Mouse (Mus musculus): ENCODE measurements around the gene Vmn2r23. TPM values are rescaled to one million over a fixed set of nuclear protein-coding genes. Genes with fewer than 3 reads are reported as not detected.
A peak's percentile ranks its signal among the peaks of the same experiment; 100 is the strongest.
"Not testable (repeated sequence)": the region's sequence is repeated elsewhere in the genome, so short reads cannot be mapped to it uniquely, and the experiment has no call there.

The Vmn2r23 gene
- not detected in 2 replicates for polyA plus RNA-seq (2015; fragmentation: Nextera tagmentation; extraction: Ambion mirVana)

DNA sequence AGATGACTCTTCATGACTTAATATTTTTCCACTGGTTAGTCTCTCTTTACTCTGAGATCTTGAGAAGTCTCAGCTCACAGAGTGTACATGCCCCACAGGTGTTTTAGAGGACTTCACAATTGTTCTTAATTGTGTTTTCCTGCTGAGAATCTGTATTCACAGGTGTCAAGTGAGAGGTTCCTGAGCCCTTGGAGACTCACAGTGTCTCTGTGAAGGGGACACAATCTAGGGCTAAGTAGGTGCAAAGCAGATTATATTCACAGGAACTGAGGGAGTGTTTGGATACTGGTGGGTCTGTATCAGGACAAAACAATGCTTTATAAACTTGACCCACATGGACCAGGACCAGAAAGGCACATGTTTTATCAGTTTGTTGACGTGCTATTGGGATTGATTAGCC, at the start of gene Vmn2r23:
TSS of gene Vmn2r23 (plus strand) at position 301 of the 400 bp plus-strand sequence.
- H3K9ac ChIP-seq (replicated peaks) = no peak within 1 kb of the TSS
- H3K4me3 ChIP-seq = no peak within 1 kb of the TSS
- no peak for ATAC-seq (replicated peaks)
- no peaks in the 10 kb centered on the region for H3K27me3 ChIP-seq
- no peak within 1 kb of the TSS for H3K4me2 ChIP-seq (replicated peaks)
- H3K36me3 ChIP-seq = no peaks in the 10 kb centered on the region
- no peaks in the 10 kb centered on the region for H3K9me3 ChIP-seq
- WGBS = 74% methylated on average over 1 of the region's 1 CpGs
- peaks cover under 1% of the 10 kb centered on the region; the same call in 1 of the 2 replicates for H3K4me1 ChIP-seq
- no peak within 1 kb of the TSS for H3K27ac ChIP-seq (replicated peaks)

DNA sequence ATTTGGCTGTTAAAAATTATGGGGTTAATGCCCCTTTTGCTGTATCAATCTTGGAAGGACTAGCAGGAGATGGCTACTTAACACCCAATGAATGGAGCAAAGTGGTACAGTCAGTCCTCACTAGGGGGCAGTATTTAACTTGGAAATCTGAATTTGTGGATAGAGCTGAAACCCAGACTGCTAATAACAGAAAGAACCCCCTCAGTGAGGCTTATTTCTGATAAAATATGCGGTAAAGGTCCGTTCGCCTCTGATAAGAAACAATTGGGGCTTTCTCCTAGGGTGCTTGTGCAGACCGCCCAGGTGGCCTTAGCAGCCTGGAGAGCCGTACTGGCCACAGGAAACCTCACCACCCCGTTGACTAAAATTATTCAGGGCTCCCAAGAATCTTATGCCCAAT, 45.4 kb upstream of the Vmn2r23 start:
- no peaks in the 10 kb centered on the region for H3K9me3 ChIP-seq
- no peak for ATAC-seq (replicated peaks)
- H3K27ac ChIP-seq (replicated peaks) = no peak overlapping the region
- no peaks in the 10 kb centered on the region for H3K4me1 ChIP-seq
- H3K9ac ChIP-seq (replicated peaks) = no peak overlapping the region
- H3K4me3 ChIP-seq = no peak overlapping the region
- WGBS = 53% methylated on average over 6 of the region's 6 CpGs
- no peak overlapping the region for H3K4me2 ChIP-seq (replicated peaks)
- H3K27me3 ChIP-seq = no peaks in the 10 kb centered on the region
- no peaks in the 10 kb centered on the region for H3K36me3 ChIP-seq

DNA sequence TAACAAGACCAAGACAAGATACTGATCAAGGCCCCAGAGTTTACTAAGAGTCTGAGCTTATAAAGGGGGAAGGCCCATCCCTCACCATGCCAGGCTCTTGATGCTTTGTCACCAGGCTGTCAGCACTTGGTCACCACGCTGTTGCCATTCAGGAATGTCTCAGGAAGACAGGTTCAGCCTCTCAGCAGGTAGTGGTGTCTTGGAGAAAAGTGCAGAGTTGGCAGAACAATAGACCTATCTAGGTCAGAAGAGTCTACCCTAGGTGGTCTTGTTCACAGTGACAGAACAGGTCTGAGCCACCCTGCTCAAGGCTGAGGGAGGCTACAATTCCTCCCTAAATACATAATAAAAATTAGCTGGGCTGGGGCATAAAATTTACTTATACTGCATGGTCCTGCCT, 5.8 kb upstream of the Vmn2r23 start:
- not testable (repeated sequence) for H3K36me3 ChIP-seq; H3K9ac ChIP-seq (replicated peaks); H3K9me3 ChIP-seq; H3K4me1 ChIP-seq; H3K4me3 ChIP-seq; H3K4me2 ChIP-seq (replicated peaks); H3K27ac ChIP-seq (replicated peaks); H3K27me3 ChIP-seq; ATAC-seq (replicated peaks)
- WGBS = 22% methylated on average over 1 of the region's 1 CpGs

DNA sequence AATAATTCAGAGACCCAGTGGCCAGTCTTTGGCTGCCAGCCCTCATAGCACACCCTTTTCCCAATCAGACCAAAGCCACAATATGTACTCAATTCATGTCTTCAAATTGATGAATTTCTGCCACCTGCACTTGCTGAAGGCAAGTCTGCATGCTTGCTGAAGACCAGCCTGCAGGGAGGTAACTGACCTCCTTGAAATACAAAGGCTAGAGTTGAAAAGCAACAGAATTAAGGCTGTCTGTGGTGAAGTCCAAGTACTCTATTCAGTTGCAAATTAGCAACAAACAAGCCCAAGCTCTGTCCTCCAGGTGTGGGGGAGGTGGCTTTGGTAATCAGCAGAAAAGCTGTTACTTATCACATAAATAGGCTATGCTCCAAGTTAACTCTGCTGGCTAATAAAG, 5.3 kb upstream of the Vmn2r23 start:
- Histone ChIP-seq H3K36me3 (no peaks in the 10 kb centered on the region), H3K9ac (replicated peaks) (no peak overlapping the region), H3K9me3 (no peaks in the 10 kb centered on the region), H3K4me2 (replicated peaks) (no peak overlapping the region), H3K27ac (replicated peaks) (no peak overlapping the region), H3K27me3 (no peaks in the 10 kb centered on the region), H3K4me1 (peaks cover 4% of the 10 kb centered on the region; the same call in 1 of the 2 replicates), H3K4me3 (no peak overlapping the region)
- peak; percentile 11; the same call in 1 of the 2 replicates for ATAC-seq (replicated peaks)

DNA sequence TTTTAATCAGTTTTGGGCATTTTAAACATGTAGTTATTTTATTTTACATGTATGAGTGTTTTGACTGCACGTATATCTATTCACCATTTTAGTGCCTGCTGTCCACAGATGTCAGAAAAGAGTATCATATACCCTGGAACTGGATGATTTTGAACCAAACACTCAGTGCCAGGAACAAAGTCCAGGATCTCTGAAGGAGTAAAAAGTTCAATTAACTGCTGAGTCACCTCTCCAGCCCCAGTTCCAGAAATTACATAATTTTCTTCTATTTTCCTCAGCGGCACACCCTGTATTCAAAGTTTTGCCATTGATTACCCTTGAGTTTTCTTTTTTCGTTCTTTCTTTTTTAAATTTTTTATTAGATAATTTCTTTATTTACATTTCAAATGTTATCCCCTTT, 67.6 kb downstream of the Vmn2r23 start:
- Histone ChIP-seq H3K4me3 (no peak overlapping the region), H3K27ac (replicated peaks) (no peak overlapping the region), H3K36me3 (no peaks in the 10 kb centered on the region), H3K4me1 (no peaks in the 10 kb centered on the region), H3K4me2 (replicated peaks) (no peak overlapping the region), H3K27me3 (no peaks in the 10 kb centered on the region), H3K9ac (replicated peaks) (no peak overlapping the region), H3K9me3 (no peaks in the 10 kb centered on the region)
- no peak for ATAC-seq (replicated peaks)
- WGBS = 84% methylated on average over 3 of the region's 3 CpGs

DNA sequence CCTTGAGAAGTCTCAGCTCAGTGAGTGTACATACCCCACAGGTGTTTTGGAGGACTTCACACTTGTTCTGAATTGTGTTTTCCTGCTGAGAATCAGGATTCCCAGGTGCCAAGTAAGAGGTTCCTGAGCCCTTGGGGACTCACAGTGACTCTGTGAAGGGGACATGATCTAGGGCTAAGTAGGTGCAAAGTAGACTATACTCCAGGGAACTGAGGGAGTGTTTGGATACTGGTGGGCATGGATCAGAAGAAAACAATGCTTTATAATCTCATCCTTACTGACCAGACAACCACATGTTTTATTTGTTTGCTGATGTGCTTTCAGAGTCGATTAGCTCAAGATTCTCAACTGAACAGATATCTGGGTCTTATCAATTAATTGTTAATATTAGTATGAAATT, 76.1 kb downstream of the Vmn2r23 start, which contains the start of gene Vmn2r24:
TSS of gene Vmn2r24 (plus strand) at position 301 of the 400 bp plus-strand sequence.
- H3K9me3 ChIP-seq = no peaks in the 10 kb centered on the region
- H3K9ac ChIP-seq (replicated peaks) = no peak within 1 kb of the TSS
- no peaks in the 10 kb centered on the region for H3K27me3 ChIP-seq
- no peaks in the 10 kb centered on the region for H3K36me3 ChIP-seq
- 86% methylated on average over 1 of the region's 1 CpGs for WGBS
- H3K4me1 ChIP-seq = no peaks in the 10 kb centered on the region
- no peak within 1 kb of the TSS for H3K4me2 ChIP-seq (replicated peaks)
- no peak within 1 kb of the TSS for H3K4me3 ChIP-seq
- no peak for ATAC-seq (replicated peaks)
- H3K27ac ChIP-seq (replicated peaks) = no peak within 1 kb of the TSS

DNA sequence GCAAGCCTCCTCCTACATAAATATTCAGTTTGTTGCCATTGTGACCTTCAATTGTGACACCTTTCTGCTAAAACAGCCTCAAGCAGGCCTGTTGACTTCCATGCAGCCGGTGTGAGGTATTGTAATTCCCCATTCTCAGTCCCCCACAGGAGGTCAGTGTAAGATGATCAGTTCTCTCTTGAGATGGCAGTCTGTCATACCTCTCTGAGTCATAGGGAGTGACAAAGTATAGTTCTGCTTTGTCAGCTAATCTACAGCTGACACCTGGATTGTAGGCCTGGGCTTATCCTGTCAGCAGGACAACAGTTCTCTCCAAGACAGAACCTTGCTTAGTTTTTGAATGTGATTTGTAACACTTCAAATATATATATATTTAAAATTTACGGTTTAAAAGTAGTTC, 82.4 kb downstream of the Vmn2r23 start:
- no peak for ATAC-seq (replicated peaks)
- no peaks in the 10 kb centered on the region for H3K36me3 ChIP-seq
- H3K27ac ChIP-seq (replicated peaks) = no peak overlapping the region
- no peaks in the 10 kb centered on the region for H3K27me3 ChIP-seq
- H3K4me3 ChIP-seq = no peak overlapping the region
- H3K9ac ChIP-seq (replicated peaks) = no peak overlapping the region
- 75% methylated on average over 2 of the region's 2 CpGs for WGBS
- no peaks in the 10 kb centered on the region for H3K9me3 ChIP-seq
- no peaks in the 10 kb centered on the region for H3K4me1 ChIP-seq
- no peak overlapping the region for H3K4me2 ChIP-seq (replicated peaks)

DNA sequence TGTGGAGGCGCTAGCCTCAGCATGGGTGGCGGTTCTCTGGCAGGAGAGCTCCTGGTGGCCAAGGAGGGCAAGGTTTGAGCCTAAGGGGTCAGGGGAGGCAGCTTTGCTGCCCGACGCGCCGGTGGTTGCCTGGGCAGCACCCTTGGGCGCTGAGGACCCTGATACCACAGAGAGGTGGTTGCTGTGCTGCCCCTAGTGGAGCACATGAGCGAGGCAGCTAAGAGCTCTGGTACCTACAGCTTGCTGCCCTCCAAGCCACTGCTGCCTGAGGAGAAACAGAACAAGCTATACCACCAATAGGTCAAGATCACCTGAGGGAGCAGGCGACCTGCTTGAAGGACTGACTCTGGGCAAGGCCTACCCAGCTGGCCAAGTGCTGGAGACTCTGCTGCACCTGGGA, 91.3 kb downstream of the Vmn2r23 start:
- no peak for ATAC-seq (replicated peaks)
- H3K36me3 ChIP-seq = no peaks in the 10 kb centered on the region
- H3K27me3 ChIP-seq = no peaks in the 10 kb centered on the region
- no peak overlapping the region for H3K27ac ChIP-seq (replicated peaks)
- H3K4me1 ChIP-seq = no peaks in the 10 kb centered on the region
- H3K9ac ChIP-seq (replicated peaks) = no peak overlapping the region
- H3K9me3 ChIP-seq = no peaks in the 10 kb centered on the region
- 41% methylated on average over 9 of the region's 9 CpGs for WGBS
- no peak overlapping the region for H3K4me3 ChIP-seq
- no peak overlapping the region for H3K4me2 ChIP-seq (replicated peaks)

Other genes starting within 250 kb of the Vmn2r23 start
- not detected in 2 replicates for gene Vmn2r21, start 169.3 kb upstream of the Vmn2r23 start, polyA plus RNA-seq (2015; fragmentation: Nextera tagmentation; extraction: Ambion mirVana)
- not detected in 2 replicates for gene Vmn2r22, start 51.9 kb upstream of the Vmn2r23 start, polyA plus RNA-seq (2015; fragmentation: Nextera tagmentation; extraction: Ambion mirVana)
- gene Vmn2r24, start 76.2 kb downstream of the Vmn2r23 start, polyA plus RNA-seq (2015; fragmentation: Nextera tagmentation; extraction: Ambion mirVana) = not detected in 2 replicates
- gene Vmn2r25, start 150.8 kb downstream of the Vmn2r23 start, polyA plus RNA-seq (2015; fragmentation: Nextera tagmentation; extraction: Ambion mirVana) = not detected in 2 replicates